Mouse (Mus musculus): ENCODE results near the gene Kcnj14.

Kcnj14 gene

DNA sequence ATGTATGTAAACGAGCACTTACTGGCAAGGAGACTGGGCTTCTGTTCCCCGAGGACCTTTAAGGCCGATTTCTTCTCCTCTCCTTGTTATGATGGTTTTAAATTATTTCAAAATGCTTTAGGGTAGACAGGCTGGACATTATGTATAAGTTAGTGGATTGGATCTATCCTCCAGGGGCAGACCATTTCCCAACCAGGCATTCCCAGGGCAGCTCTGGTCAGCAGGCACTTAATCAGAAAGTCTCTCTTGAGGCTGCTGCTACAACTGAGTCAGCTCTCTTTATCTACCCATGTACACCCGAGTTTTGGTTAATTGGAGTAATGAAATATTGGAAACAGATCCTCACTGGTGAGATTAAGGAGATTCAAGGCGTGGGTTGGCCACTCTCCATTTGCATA is 6.5 kb upstream of the Kcnj14 start:
- no peak for DNase-seq

DNA sequence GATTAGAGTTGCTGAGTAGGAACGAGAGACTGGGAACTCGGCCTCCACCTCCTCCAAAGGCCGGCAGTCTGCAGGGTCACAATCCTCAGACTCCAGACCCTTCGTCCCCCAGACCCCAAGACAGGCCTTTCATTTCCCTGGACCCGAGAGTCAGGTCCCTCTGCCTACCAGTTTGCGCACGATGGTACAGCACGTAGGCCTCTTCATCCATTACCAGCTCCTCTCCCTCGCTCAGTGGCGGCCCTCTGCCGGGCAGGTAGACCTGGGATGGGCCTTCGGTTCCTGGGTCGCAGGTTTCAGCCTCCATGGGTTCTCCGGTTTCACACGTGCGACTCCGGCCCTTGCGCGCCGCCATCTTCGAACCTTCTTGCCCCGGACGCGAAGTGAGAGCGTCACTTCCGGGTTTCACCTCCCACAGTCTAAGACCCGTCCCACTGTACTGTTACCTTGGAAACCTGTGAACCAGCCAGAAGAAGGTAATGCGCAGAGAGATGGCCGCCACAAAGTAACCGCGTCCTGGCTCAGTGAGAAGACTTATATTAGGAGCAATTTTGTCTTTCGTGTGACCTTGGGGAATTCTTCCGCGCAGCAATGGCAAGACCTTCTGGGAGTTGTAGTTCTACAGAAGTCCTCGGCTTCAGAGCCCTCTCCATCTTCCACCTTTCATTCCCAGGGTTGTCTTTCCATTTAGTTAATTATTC is 6.0 kb upstream of the Kcnj14 start, which contains the start of gene Grwd1:
TSS of gene Grwd1 (minus strand) at position 518 of the 701 bp plus-strand sequence.
- DNase-seq, result peak; percentile 88 to 90

DNA sequence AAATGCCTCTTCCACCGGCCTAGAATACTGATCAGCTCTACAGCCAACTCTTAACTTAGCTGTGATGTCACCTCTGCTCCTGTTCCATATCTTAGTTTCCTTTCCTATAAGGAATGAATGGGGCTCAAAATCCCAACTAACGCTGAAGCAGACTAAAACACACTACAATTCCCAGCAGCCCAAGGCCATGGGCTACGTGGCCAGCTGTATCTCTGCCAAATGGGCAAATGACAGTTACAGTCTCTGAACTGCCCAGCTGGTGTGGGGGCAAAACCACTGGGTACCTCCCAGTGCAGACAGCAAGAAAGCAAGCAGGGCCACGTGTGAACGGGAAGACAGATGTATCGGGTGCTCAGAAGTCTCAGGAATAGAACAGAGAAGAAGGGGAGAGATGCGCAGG is 2.0 kb upstream of the Kcnj14 start:
- no peak for DNase-seq

DNA sequence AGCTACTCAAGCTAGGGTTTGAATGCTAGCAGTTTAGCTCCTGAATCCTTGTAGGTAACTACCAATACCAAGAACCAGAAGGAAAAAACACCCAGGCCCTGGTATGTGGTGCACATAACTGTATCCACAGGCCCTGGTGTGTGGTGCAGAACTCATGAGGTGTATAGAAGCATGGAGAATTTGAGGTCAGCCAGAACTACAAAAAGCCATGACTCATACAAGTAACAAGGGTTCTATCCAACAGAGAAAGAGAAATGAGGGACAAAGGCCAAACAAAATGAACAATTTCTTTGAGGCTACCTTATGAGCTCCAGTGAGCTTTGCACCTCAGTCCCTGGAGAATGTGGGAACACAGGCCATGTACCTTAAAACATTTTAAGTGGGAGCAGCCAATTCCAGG is 3.7 kb downstream of the Kcnj14 start:
- no peak for DNase-seq

DNA sequence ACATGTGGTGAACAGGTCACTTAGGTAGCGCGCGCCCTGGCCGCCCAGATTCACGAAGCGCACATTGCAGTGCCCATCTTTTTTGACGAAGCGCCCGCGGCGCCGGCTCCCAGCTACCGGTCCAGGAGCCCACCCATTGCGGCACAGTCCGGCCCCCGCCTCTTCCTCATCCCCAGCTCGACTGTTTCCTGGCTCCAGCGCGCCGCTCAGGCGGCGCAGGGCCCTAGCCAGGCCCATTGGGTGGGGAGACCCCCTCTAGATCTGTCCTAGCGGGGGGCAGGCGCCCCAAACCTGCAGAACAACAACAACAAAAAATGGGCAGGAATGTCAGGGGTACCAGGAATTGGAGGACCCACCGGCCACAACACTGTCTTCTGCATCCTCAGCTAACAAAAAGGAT is 4.7 kb downstream of the Kcnj14 start:
- no peak for DNase-seq

DNA sequence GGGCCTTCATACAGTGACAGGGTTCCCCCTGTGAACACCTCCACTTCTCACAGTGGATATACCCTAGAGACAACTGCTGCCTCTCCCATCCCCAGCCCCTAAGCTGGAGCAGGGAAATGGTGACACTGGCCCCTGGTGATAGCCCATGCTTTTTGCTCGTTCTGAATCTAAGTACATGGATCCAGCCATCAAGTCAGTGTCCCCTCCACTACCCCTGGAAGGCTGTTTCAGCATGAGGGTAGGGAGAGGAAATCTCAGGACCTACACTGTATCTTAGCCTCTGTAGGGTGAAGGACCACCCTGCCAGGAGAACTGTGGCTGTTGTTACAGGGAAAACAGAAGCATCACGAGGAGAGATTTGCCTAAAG is 8.6 kb downstream of the Kcnj14 start:
- DNase-seq, result no peak

DNA sequence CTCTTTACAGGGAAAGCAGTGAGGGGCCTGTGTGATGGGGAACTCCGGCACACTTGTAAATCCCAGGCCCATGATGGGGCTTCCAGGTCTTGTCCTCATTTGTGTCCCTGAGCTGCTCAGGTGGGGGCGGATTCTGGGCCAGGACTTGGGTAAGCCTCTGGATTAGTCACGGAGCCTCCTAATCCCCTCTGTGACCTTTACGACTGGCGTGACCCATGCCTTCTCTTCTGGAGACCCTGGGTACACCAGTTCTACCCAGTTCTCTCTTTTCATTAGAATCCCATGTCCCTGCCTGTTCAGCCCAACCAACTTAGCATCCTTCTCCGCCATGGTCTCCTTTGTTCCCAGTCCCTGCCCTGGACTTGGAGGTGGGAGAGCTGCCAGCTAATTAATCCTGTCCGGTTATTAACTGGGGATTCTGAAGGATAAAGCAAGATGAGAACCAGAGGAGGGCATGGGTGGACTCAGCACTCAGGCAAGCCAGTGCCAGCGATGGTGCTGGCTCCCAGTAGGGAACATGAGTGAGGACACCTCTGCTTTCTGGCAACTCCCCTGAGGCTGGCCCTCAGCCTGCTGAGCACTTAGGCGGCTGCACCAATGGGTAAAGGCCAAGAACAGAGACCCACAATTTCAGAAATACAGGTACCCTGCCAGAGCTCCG is 9.1 kb downstream of the Kcnj14 start:
- DNase-seq, result no peak

DNA sequence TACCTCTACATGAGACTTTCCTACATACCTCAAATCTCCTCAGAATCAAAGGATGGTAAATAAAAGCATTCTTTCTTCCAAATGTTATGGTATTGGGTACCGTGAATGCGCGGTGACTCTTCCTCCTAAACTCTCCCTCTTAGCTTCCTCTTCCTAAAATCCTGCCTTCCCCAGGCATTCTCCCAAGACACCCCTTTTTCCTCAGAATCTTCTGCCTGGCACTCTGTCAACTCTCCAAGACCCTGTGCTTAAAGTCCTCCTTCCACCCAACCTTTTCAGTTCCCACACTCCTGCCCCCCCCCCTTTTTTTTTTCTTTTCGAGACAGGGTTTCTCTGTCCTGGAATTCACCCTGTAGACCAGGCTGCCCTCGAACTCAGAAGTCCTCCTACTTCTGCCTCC is 9.7 kb downstream of the Kcnj14 start:
- DNase-seq, result no peak

DNA sequence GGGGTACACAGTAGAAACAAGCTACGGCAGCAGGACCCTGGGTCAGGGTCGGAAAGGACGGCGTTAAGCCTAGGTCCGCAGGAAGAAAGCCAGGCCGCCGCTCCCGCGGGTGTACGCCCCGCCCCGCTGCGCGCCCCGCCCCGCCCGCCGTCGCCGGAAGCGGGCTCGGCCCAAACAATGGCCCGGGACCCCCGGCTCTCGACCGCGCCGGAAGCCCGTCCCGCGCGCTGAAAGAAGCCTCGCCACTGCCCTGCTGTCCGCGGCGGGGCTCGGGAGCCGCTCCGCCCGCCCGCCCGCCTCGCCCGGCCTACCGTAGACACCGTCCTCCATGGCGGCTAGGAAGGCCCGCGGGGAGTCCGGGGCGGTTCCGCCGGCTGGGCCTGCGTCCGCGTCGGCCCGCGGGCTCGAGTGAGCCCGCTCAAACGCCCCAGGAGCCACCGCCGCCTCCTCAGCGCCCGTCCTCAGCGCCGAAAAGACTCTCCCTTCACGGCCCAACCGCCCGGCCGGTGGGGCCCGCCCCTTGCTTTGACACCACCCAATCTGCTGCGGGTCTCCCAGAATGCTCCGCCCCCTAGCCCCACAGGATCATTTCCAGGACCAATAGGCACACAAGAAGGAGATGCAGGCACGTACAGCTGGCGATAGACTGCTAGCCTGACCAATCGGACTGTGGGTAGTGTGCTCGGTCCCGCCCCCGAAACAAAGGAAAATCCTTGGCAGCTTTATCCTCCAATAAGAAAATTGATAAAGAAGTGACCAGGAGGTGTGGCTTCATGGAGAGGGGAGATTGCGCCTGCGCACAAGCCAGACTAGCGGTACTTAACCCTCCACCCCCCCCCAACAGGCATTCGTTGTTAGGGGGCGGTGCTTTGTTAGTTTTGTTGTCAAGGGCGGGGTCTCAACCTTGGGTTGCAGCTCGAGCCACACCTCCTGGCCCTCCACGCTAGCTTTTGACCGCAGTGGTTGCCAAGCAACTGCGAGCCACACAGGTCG is 10.5 kb downstream of the Kcnj14 start, which contains the start of gene Cyth2:
TSS of gene Cyth2 (minus strand) at position 795 of the 993 bp plus-strand sequence.
- DNase-seq, result peak; percentile 99 to 100

DNA sequence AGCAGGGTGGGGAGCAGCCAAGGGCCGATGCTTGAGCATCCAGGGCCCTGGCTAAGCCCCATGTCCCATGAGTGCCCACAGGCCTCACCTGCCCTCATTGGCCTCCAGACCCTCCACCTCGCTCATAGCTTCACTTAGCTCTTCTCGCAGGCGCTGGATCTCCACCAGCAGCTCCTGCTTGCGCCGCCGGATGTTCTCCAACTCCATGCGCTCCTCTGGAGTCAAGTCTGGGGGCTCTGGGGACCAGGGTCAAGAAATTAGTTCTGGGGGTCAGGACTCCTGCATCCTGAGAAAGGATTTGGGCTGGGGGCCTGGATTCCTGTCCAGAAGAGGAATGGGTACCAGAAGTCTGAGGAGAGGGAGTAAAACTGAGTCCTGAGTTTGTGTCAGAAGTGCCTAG is 11.7 kb downstream of the Kcnj14 start:
- DNase-seq, result no peak

DNA sequence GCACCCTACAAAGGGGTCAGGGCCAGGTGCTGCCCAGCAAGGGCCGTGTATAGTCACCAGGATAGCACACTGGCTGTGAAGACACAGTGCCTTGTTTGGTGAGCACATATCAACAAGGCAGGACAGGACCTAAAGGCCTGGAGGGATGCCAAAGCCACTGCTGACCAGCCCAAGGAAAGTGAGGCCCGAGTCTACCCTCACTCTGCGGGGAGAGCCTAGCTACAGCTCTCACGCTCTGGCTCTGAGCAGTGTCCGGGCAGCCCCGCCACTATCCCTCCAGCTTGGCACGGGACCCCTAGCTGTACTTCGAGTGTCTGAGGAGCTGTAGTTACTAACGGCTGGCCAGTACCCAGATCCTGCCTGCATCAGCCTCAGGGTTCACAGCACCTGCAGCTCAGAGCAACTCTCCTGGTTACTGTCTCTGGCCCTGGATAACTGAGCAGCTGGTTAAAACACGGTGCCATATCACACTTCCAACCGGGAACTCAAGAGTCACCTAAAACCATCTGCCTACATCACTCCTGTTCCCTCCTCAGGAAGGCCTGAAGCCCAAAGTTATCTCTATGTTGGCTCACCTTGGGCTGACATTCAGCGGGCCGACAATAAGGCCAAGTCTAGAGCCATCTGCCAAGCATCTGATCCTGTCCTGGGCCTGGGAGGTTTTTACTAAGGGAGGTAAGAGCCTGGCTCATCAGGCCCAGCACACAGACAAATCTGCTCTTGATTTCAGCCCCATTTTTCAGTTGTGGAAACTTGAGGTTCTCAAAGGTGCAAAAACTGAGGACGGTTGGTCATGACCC is 15.1 kb downstream of the Kcnj14 start:
- no peak for DNase-seq

DNA sequence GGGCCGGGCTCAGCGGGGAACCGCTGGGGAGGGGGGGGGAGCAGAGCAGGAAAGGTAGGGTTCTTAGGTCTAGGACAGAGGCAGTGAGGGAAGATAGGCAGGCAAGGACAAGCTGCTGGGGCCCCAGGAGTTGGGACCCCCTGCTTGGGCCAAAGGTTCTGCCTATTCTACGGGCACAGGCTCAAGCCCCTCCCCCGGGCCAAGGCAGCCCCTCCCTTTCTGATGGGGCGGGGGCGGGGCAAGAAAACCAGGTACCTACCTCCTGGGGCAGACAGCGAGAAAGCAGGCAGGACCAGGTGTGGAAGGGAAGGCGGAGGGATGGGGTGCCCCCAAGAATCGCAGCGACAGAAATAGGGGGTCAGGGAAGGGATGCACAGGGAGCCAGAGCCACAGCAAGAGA is 16.1 kb downstream of the Kcnj14 start:
- DNase-seq, result no peak

DNA sequence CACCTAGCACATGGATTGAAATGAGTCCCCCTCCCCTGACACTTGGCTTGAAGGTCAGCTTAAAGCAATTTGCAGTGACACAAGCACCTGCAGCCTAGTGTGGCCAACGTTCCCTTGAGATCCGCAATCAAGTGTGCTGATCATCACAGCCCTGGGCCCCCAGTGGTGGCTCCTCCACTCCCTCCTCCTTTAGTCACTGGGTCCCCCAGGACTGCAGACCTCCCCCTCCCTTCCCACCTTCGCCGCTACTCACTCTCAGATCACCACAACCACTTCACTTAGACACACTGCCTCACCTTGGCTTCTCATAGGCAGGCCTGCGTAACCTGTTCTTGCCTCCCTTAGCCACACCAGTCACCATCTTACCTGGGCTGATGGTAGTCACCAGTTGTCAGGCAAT is 18.6 kb downstream of the Kcnj14 start:
- DNase-seq, result no peak

DNA sequence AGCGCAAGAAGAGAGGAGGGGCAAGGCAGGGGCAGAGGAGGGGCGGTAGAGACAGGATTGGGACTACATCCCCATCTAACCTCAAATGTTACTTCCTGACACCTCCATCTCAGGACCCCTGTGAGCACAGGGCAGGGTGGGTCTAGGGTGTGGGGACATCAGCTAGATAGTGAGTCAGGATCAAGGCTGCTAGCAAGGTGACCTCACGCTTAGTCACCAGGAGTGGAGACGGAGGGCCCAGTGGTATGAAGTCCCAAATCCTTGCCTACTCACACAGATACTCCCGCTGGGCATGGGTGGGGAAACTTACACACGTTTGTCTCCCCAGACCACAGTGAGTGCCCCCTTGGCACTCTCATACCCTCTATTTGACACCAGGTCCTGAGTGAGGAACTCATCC is 22.0 kb downstream of the Kcnj14 start:
- no peak for DNase-seq

DNA sequence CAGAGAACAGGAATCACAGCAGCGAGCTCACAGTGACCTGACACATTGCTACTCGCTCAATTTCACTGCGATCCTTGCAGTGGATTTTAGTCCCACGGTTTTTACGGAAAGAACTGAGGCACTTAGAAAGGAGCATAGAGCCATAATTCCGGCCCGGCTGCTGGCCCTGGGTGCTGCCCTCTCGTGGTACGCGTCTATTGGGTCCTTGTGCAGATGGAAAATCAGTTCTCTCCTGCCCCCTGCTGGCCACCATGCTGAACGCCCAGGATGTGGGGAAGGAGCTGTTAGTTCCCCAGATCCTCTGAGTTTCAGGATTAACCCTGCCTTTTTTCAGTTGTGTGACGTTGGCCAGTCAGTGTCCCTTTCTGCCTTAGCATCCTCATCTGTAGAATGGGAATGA is 23.2 kb downstream of the Kcnj14 start:
- peak; percentile 94 to 95 for DNase-seq

DNA sequence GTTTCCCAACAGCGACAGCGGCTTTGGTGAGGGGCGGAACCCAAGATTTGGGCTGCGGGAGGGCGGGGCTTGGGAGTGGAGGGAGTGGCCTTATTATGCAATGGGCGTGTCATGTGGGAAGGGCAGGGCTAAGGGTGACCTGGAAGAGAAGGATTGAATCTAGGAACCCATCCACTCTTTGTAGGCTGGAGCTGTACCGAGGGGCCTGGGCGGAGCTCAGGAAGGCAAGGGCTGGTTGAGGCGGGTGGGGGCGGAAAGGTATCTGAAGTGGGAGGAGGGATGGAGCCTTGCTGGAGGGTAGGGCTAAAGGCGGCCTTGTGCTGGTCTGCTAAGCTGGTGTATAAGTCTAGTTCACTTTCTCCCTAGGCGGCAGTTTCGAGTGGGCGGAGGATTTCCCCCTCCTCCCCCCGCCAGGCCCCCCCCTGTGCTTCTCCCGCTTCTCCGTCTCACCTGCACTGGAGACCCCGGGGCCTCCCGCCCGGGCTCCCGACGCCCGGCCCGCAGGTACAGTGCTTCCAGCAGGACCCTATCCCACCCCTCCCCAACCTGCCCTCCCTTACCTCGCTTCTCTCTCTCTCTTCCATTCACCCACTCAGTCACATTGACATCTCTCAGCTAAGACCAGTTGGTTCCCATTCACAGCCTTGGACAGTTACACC is 23.9 kb downstream of the Kcnj14 start:
- DNase-seq, result peak; percentile 67 to 68

DNA sequence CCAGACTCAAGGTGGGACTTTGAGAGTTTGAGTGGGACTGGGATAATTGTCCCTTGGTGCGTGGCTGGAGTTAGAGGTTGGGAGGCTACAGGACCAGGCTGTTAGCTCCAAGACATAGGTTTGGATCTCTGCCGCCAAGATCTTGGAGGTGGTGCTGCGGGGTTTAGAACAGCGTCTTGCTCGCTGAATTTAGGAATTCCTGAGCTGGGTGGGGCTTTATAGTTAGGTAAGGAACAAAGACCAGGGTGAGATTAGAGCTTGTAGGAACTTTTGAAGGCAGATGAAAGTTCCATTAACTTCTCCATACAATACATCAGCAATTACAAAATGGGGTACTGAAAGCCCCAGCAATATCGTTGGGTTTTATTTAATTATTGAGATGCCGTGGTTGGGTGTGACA is 24.6 kb downstream of the Kcnj14 start:
- DNase-seq, result no peak

DNA sequence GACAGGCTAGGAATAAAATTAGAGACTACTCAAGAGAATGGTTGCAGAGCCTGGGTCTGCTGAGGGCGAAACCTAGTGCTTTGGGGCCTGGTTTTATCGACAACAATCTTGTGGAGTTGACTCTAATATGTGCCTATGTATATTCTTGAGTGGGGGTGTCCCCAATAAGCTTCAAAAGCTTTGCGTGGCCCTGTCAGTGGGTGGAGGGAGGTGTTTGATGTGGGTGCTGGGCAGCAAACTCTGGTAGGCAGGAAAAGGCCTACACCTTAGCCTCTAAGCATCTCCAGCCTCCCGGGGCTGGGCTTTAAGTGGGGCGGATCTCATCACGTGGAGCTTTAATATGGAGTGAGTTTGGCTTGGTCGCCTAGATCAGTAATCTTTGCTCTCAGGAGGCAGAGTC is 25.7 kb downstream of the Kcnj14 start:
- no peak for DNase-seq

DNA sequence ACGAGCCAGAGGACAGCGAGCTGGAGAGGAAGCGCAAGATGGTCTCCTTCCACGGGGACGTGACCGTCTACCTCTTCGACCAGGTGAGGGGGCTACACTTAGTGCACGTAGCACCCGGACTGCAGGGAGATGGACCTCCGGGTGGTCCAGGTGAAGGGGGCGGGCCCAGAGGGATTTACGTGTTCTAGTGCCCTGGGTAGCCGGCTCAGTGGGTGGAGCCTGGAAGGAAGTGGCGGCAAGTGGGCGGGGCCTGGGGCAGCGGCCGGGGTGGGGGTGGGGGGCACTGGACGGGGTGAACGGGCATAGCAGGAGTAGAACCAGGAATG is 26.1 kb downstream of the Kcnj14 start:
- DNase-seq, result peak; percentile 53 to 55

DNA sequence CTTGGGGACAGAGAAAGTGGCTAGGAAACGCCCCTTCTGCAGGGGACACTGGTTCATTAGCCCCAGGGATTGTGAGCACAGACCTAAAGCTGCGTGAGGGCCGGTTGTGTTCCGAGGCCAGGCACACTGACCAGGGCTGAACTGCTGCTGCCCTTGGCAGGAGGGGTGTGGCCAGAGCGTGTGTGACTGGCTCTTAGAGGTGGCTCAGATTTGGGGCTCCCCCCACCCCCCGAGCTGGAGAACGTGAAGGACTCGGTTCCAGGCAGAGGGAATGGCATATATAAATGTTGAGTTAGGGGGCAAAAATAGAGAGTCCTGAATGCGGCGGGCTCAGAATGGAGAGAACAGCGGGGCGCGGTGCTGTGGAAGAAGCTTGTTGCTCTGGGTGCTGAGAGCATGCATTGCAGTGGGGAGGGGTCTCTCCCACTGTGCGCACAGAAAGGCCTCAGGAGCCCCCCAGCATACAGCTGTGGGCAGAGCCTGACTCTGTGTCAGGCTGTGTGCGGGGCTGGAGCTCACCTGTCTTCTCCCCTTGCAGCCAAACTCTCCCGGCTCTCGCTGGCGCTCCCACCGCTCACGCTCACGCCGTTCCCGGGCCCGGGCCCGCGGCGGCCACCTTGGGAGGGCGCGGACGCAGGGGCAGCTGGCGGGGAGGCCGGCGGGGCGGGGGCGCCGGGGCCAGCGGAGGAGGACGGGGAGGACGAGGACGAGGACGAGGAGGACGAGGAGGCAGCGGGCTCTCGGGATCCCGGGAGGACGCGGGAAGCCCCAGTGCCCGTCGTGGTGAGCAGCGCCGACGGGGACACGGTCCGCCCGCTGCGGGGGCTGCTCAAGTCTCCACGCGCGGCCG is 26.7 kb downstream of the Kcnj14 start:
- DNase-seq, result peak in 1 of 2 experiments; percentile 8

DNA sequence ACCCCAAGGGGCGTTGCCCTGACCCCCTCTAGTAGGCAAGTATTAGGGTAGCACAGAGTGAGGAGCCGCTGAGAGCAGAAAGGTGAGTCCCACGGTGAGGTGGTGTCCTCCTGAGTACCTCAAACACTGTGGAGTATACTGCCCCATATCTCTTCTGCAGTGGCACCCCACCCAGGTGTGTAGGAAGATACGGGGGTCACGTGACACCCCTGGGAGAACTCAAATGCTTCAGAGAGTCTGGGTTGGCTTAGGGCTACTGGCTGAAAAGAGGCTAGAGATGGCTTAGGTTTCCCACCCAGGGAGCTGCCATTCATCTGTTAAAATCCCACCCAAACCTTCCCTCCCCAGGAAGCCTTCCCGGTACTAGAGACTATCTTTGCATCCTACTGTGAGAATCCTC is 27.6 kb downstream of the Kcnj14 start:
- no peak for DNase-seq
